Mouse (Mus musculus): ENCODE data around the gene Mb. TPM values are rescaled to one million over a fixed set of nuclear protein-coding genes. Genes with fewer than 3 reads are reported as not detected.

Mb gene
- polyA plus RNA-seq, 1 experiment from 2014 or later = 0.56 TPM

GRCm38 (mm10) chr15:77056001-77056790, 5.7 kb upstream of the Mb start:
- no peaks in the 10 kb centered on the region for H3K36me3 ChIP-seq (ENCODE audit: control insufficient read depth, insufficient read depth, low read length)
- 34% methylated on average over 6 of the region's 6 CpGs for WGBS
- H3K27me3 ChIP-seq (replicated peaks; ENCODE audit: control insufficient read depth, insufficient read depth, low read length) = no peaks in the 10 kb centered on the region
- 0 out of 2 replicates have a peak overlapping the region, but pooled peaks have one; percentile 14 for H3K9ac ChIP-seq (ENCODE audit: low read depth, low read length)
- no peaks in the 10 kb centered on the region for H3K9me3 ChIP-seq (ENCODE audit: control insufficient read depth, low read length)
- ATAC-seq = peak; percentile 60
- peak overlapping the region; percentile 64 for H3K27ac ChIP-seq (ENCODE audit: low read length)
- H3K4me1 ChIP-seq (ENCODE audit: control insufficient read depth, insufficient read depth, low read length) = peaks cover 23% of the 10 kb centered on the region
- H3K4me2 ChIP-seq (ENCODE audit: low read depth, low read length) = no peak overlapping the region
- no peak overlapping the region for H3K4me3 ChIP-seq (ENCODE audit: low read length)

GRCm38 (mm10) chr15:77054611-77055175, 4.2 kb upstream of the Mb start:
- Histone ChIP-seq H3K4me3 (ENCODE audit: low read length) (no peak overlapping the region), H3K9me3 (ENCODE audit: control insufficient read depth, low read length) (no peaks in the 10 kb centered on the region), H3K4me1 (ENCODE audit: control insufficient read depth, insufficient read depth, low read length) (peaks cover 23% of the 10 kb centered on the region), H3K36me3 (ENCODE audit: control insufficient read depth, insufficient read depth, low read length) (no peaks in the 10 kb centered on the region), H3K9ac (ENCODE audit: low read depth, low read length) (0 out of 2 replicates have a peak overlapping the region, but pooled peaks have one; percentile 16), H3K27me3 (replicated peaks; ENCODE audit: control insufficient read depth, insufficient read depth, low read length) (no peaks in the 10 kb centered on the region), H3K27ac (ENCODE audit: low read length) (peak overlapping the region; percentile 80), H3K4me2 (ENCODE audit: low read depth, low read length) (no peak overlapping the region)
- ATAC-seq = peak; percentile 59; the same call in 1 of the 2 replicates
- WGBS = 54% methylated on average over 5 of the region's 5 CpGs

GRCm38 (mm10) chr15:77053021-77053420, 2.6 kb upstream of the Mb start:
- Histone ChIP-seq H3K36me3 (ENCODE audit: control insufficient read depth, insufficient read depth, low read length) (no peaks in the 10 kb centered on the region), H3K9me3 (ENCODE audit: control insufficient read depth, low read length) (no peaks in the 10 kb centered on the region), H3K4me1 (ENCODE audit: control insufficient read depth, insufficient read depth, low read length) (peaks cover 23% of the 10 kb centered on the region), H3K4me2 (ENCODE audit: low read depth, low read length) (no peak overlapping the region), H3K27ac (ENCODE audit: low read length) (no peak overlapping the region), H3K9ac (ENCODE audit: low read depth, low read length) (no peak overlapping the region), H3K27me3 (replicated peaks; ENCODE audit: control insufficient read depth, insufficient read depth, low read length) (no peaks in the 10 kb centered on the region), H3K4me3 (ENCODE audit: low read length) (no peak overlapping the region)
- 81% methylated on average over 1 of the region's 1 CpGs for WGBS
- ATAC-seq = no peak

- peaks cover 23% of the 10 kb centered on the region for H3K4me1 ChIP-seq (ENCODE audit: control insufficient read depth, insufficient read depth, low read length)
- H3K4me2 ChIP-seq (ENCODE audit: low read depth, low read length) = no peak overlapping the region
- no peaks in the 10 kb centered on the region for H3K36me3 ChIP-seq (ENCODE audit: control insufficient read depth, insufficient read depth, low read length)
- WGBS = 37% methylated on average over 1 of the region's 1 CpGs
- no peaks in the 10 kb centered on the region for H3K27me3 ChIP-seq (replicated peaks; ENCODE audit: control insufficient read depth, insufficient read depth, low read length)
- no peaks in the 10 kb centered on the region for H3K9me3 ChIP-seq (ENCODE audit: control insufficient read depth, low read length)
- no peak overlapping the region for H3K4me3 ChIP-seq (ENCODE audit: low read length)
- no peak overlapping the region for H3K9ac ChIP-seq (ENCODE audit: low read depth, low read length)
- H3K27ac ChIP-seq (ENCODE audit: low read length) = no peak overlapping the region
- no peak for ATAC-seq
Observed at GRCm38 (mm10) chr15:77052176-77052575, 1.7 kb upstream of the Mb start.

- no peaks in the 10 kb centered on the region for H3K36me3 ChIP-seq (ENCODE audit: control insufficient read depth, insufficient read depth, low read length)
- no peak overlapping the region for H3K4me2 ChIP-seq (ENCODE audit: low read depth, low read length)
- 0 out of 2 replicates have a peak, but pooled peaks have one; percentile 36 for ATAC-seq
- no peaks in the 10 kb centered on the region for H3K27me3 ChIP-seq (replicated peaks; ENCODE audit: control insufficient read depth, insufficient read depth, low read length)
- H3K9ac ChIP-seq (ENCODE audit: low read depth, low read length) = no peak overlapping the region
- H3K4me3 ChIP-seq (ENCODE audit: low read length) = no peak overlapping the region
- WGBS = 39% methylated on average over 10 of the region's 10 CpGs
- H3K27ac ChIP-seq (ENCODE audit: low read length) = no peak overlapping the region
- H3K4me1 ChIP-seq (ENCODE audit: control insufficient read depth, insufficient read depth, low read length) = peaks cover 6% of the 10 kb centered on the region
- H3K9me3 ChIP-seq (ENCODE audit: control insufficient read depth, low read length) = no peaks in the 10 kb centered on the region
Observed at GRCm38 (mm10) chr15:77045609-77046008, 4.9 kb downstream of the Mb start.

GRCm38 (mm10) chr15:77044597-77045320, 5.7 kb downstream of the Mb start, which contains the start of gene Apol6:
Gene Apol6 (plus strand): TSS chr15:77044729.
- Histone ChIP-seq H3K27ac (ENCODE audit: low read length) (no peak within 1 kb of the TSS), H3K4me2 (ENCODE audit: low read depth, low read length) (no peak within 1 kb of the TSS), H3K36me3 (ENCODE audit: control insufficient read depth, insufficient read depth, low read length) (no peaks in the 10 kb centered on the region), H3K4me1 (ENCODE audit: control insufficient read depth, insufficient read depth, low read length) (peaks cover 6% of the 10 kb centered on the region), H3K9me3 (ENCODE audit: control insufficient read depth, low read length) (no peaks in the 10 kb centered on the region), H3K27me3 (replicated peaks; ENCODE audit: control insufficient read depth, insufficient read depth, low read length) (no peaks in the 10 kb centered on the region), H3K9ac (ENCODE audit: low read depth, low read length) (no peak within 1 kb of the TSS), H3K4me3 (ENCODE audit: low read length) (no peak within 1 kb of the TSS)
- WGBS = 76% methylated on average over 12 of the region's 12 CpGs
- ATAC-seq = no peak

- Histone ChIP-seq H3K4me2 (ENCODE audit: low read depth, low read length) (no peak overlapping the region), H3K9me3 (ENCODE audit: control insufficient read depth, low read length) (no peaks in the 10 kb centered on the region), H3K4me1 (ENCODE audit: control insufficient read depth, insufficient read depth, low read length) (peaks cover 26% of the 10 kb centered on the region), H3K27me3 (replicated peaks; ENCODE audit: control insufficient read depth, insufficient read depth, low read length) (no peaks in the 10 kb centered on the region), H3K4me3 (ENCODE audit: low read length) (no peak overlapping the region), H3K27ac (ENCODE audit: low read length) (no peak overlapping the region), H3K9ac (ENCODE audit: low read depth, low read length) (no peak overlapping the region), H3K36me3 (ENCODE audit: control insufficient read depth, insufficient read depth, low read length) (no peaks in the 10 kb centered on the region)
- ATAC-seq = no peak
- WGBS = 75% methylated on average over 3 of the region's 3 CpGs
Observed at GRCm38 (mm10) chr15:77040784-77041183, 9.7 kb downstream of the Mb start.

- 71% methylated on average over 8 of the region's 9 CpGs for WGBS
- no peak for ATAC-seq
- Histone ChIP-seq H3K4me2 (ENCODE audit: low read depth, low read length) (no peak overlapping the region), H3K36me3 (ENCODE audit: control insufficient read depth, insufficient read depth, low read length) (no peaks in the 10 kb centered on the region), H3K4me1 (ENCODE audit: control insufficient read depth, insufficient read depth, low read length) (peaks cover 23% of the 10 kb centered on the region), H3K27me3 (replicated peaks; ENCODE audit: control insufficient read depth, insufficient read depth, low read length) (no peaks in the 10 kb centered on the region), H3K9me3 (ENCODE audit: control insufficient read depth, low read length) (no peaks in the 10 kb centered on the region), H3K9ac (ENCODE audit: low read depth, low read length) (no peak overlapping the region), H3K4me3 (ENCODE audit: low read length) (no peak overlapping the region), H3K27ac (ENCODE audit: low read length) (no peak overlapping the region)
Observed at GRCm38 (mm10) chr15:77039211-77039700, 11.2 kb downstream of the Mb start.

All from intestine, embryonic 16.5 days (tissue).